Mouse (Mus musculus) G1E (cell line): ENCODE results near the gene Ppm1g.

ENCODE experiments used
- CTCF ChIP-seq: IDR thresholded peaks from 2 replicates; pipeline ENCODE4 v1.5.1; 2012; ENCODE audit warnings: low read depth, low read length, inconsistent platforms, mixed read lengths
- GATA1 ChIP-seq: IDR thresholded peaks from 2 replicates; pipeline ENCODE4 v1.6.1; 2012; ENCODE audit warnings: borderline replicate concordance, low read length, inconsistent platforms, mixed read lengths
- GATA2 ChIP-seq: IDR thresholded peaks from 2 replicates; pipeline ENCODE4 v1.6.1; 2012; ENCODE audit warnings: low read depth, low read length, inconsistent platforms, borderline replicate concordance
- POLR2AphosphoS5 ChIP-seq: IDR thresholded peaks from 2 replicates; pipeline ENCODE4 v1.6.1; 2012; ENCODE audit warnings: low read depth, low read length, inconsistent platforms; ENCODE audit not compliant: insufficient replicate concordance
- TAL1 ChIP-seq: conservative IDR thresholded peaks from 2 replicates; pipeline ENCODE4 v1.6.1; 2012; ENCODE audit warnings: low read depth, low read length, inconsistent platforms, mixed read lengths

DNA sequence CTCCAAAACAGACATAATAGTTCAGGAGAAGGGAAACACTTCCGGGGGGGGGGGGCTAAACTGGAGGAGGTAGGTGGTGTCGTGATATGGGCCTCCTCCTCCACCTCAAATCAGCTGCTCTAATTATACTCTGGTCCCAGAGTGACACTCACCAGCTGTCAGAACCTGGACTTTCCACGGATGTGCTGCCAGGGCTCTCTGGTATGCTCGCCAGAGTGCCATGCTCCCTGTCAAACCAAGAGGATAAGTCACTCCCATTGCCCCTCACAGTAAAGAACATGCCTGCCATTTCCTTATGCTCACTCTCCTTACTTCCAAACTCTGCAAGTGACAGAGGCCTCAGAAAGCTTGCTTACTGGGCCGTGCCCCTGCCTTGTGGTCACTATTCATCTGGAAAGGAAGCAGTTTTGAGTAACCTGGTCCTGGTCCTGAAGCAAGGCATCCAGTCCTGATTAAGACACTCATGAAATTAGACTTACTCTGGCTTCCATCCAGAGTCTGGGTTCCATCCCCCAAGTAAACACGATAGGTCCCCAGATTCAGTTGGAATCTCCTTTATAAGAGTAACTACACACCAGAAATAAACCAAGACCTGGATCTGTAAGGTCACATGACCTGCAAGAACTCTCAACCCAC lies 66.9 kb downstream of the Ppm1g start:
- TF ChIP-seq CTCF = no peak
- no peak for TF ChIP-seq POLR2AphosphoS5
- no peak for TF ChIP-seq GATA1
- no peak for TF ChIP-seq TAL1
- TF ChIP-seq GATA2 = no peak
